Mouse (Mus musculus) MEL (cell line): ENCODE results near the gene Fam122b. TPM values are rescaled to one million over a fixed set of nuclear protein-coding genes. Genes with fewer than 3 reads are reported as not detected.

Experiments used
- DNase-seq: peaks from one replicate; pipeline ENCODE4 v3.0.0; 2011; ENCODE audit warnings: low read depth, low spot score
- H3K27ac ChIP-seq: 2 replicates; pipeline ENCODE4 v1.5.1; 2012; ENCODE audit warnings: low read depth, mild to moderate bottlenecking, control low read depth, low read length, moderate library complexity; ENCODE audit not compliant: control insufficient read depth
- H3K27me3 ChIP-seq, 2 experiments: fragments of 150-350 bp in 1 of 2; sonication (generic) in 1 of 2; 2 replicates each; pipeline ENCODE4 v1.6.1; 2012; ENCODE audit warnings: low read length in 2 of 2, mild to moderate bottlenecking in 2 of 2, improper control_type of control experiment in 1 of 2, moderate library complexity in 1 of 2; ENCODE audit not compliant: insufficient read depth in 2 of 2, control insufficient read depth in 1 of 2
- H3K36me3 ChIP-seq, 2 experiments: 2 replicates each; pipeline ENCODE4 v1.6.1; 2012 to 2014; ENCODE audit warnings: low read length in 2 of 2, improper control_type of control experiment in 1 of 2, inconsistent platforms in 1 of 2, mild to moderate bottlenecking in 1 of 2; ENCODE audit not compliant: insufficient read depth in 2 of 2, control insufficient read depth in 1 of 2
- H3K4me1 ChIP-seq, 2 experiments: fragments of 150-350 bp in 1 of 2; sonication (generic) in 1 of 2; 2 replicates each; pipeline ENCODE4 v1.6.1; 2012; ENCODE audit warnings: low read length in 2 of 2, improper control_type of control experiment in 1 of 2, mild to moderate bottlenecking in 1 of 2; ENCODE audit not compliant: insufficient read depth in 2 of 2, control insufficient read depth in 1 of 2
- H3K4me3 ChIP-seq, 2 experiments: fragments of 150-350 bp in 1 of 2; sonication (generic) in 1 of 2; 2 replicates each; pipeline ENCODE4 v1.5.1; 2012; ENCODE audit warnings: low read depth in 2 of 2, low read length in 2 of 2, mild to moderate bottlenecking in 2 of 2, moderate library complexity in 2 of 2, control low read depth in 1 of 2, improper control_type of control experiment in 1 of 2; ENCODE audit not compliant: control insufficient read depth in 1 of 2, insufficient read depth in 1 of 2
- H3K79me2 ChIP-seq: 2 replicates; pipeline ENCODE4 v1.6.1; 2012; ENCODE audit warnings: mild to moderate bottlenecking, low read length, moderate library complexity; ENCODE audit not compliant: control insufficient read depth, poor library complexity, insufficient read depth
- H3K9ac ChIP-seq: 2 replicates; pipeline ENCODE4 v1.6.1; 2012; ENCODE audit warnings: low read depth, mild to moderate bottlenecking, control low read depth, low read length, moderate library complexity; ENCODE audit not compliant: control insufficient read depth, poor library complexity, severe bottlenecking
- H3K9me3 ChIP-seq: fragments of 150-350 bp; sonication (generic); replicated peaks from 2 replicates; pipeline ENCODE4 v1.6.1; 2012; ENCODE audit warnings: mild to moderate bottlenecking, low read length, improper control_type of control experiment, moderate library complexity; ENCODE audit not compliant: insufficient read depth
- CHD1 ChIP-seq: IDR thresholded peaks from 2 replicates; pipeline ENCODE4 v1.6.1; 2012; ENCODE audit warnings: low read depth, mild to moderate bottlenecking, inconsistent platforms, low read length, improper control_type of control experiment
- CTCF ChIP-seq, 3 experiments: IDR thresholded peaks in 2 of 3; conservative IDR thresholded peaks in 1 of 3; 2 replicates each; pipeline ENCODE4 v1.5.1; 2011 to 2012; ENCODE audit warnings: low read length in 3 of 3, low read depth in 2 of 3, mild to moderate bottlenecking in 2 of 3, improper control_type of control experiment in 1 of 3, inconsistent platforms in 1 of 3, mixed read lengths in 1 of 3, moderate library complexity in 1 of 3; ENCODE audit not compliant: control insufficient read depth in 1 of 3, insufficient read depth in 1 of 3, poor library complexity in 1 of 3, severe bottlenecking in 1 of 3
- ETS1 ChIP-seq: IDR thresholded peaks from 2 replicates; pipeline ENCODE4 v1.6.1; 2012; ENCODE audit warnings: low read depth, mild to moderate bottlenecking, inconsistent platforms, low read length, improper control_type of control experiment, moderate library complexity
- GATA1 ChIP-seq: IDR thresholded peaks from 2 replicates; pipeline ENCODE4 v1.6.1; 2011; ENCODE audit warnings: low read depth, low read length, improper control_type of control experiment
- JUND ChIP-seq: IDR thresholded peaks from 2 replicates; pipeline ENCODE4 v1.6.1; 2011; ENCODE audit warnings: low read depth, mild to moderate bottlenecking, improper control_type of control experiment, low read length
- MAX ChIP-seq: IDR thresholded peaks from 2 replicates; pipeline ENCODE4 v1.6.1; 2011; ENCODE audit warnings: low read length, improper control_type of control experiment
- MAZ ChIP-seq: IDR thresholded peaks from 2 replicates; pipeline ENCODE4 v1.6.1; 2012; ENCODE audit warnings: low read depth, mild to moderate bottlenecking, inconsistent platforms, low read length, improper control_type of control experiment
- MEF2A ChIP-seq: IDR thresholded peaks from 2 replicates; pipeline ENCODE4 v1.6.1; 2014; ENCODE audit warnings: low read depth, mild to moderate bottlenecking, inconsistent platforms, low read length, improper control_type of control experiment; ENCODE audit not compliant: poor library complexity, insufficient replicate concordance, severe bottlenecking; ENCODE audit errors: extremely low read depth
- MYB ChIP-seq: IDR thresholded peaks from 2 replicates; pipeline ENCODE4 v1.6.1; 2011; ENCODE audit warnings: mild to moderate bottlenecking, low read depth, low read length, improper control_type of control experiment
- POLR2AphosphoS2 ChIP-seq: IDR thresholded peaks from 2 replicates; pipeline ENCODE4 v1.6.1; 2011; ENCODE audit warnings: low read length, improper control_type of control experiment
- POLR2AphosphoS5 ChIP-seq: IDR thresholded peaks from 2 replicates; pipeline ENCODE4 v1.6.1; 2012; ENCODE audit warnings: low read depth, borderline replicate concordance, mild to moderate bottlenecking, inconsistent platforms, low read length, moderate library complexity, mixed read lengths
- SMC3 ChIP-seq: IDR thresholded peaks from 2 replicates; pipeline ENCODE4 v1.6.1; 2011; ENCODE audit warnings: low read depth, low read length, improper control_type of control experiment
- TAL1 ChIP-seq: IDR thresholded peaks from 2 replicates; pipeline ENCODE4 v1.6.1; 2012; ENCODE audit warnings: mild to moderate bottlenecking, inconsistent platforms, low read length, moderate library complexity, mixed read lengths
- TBP ChIP-seq: IDR thresholded peaks from 2 replicates; pipeline ENCODE4 v1.8.0; 2011; ENCODE audit warnings: low read depth, low read length, improper control_type of control experiment
- TCF12 ChIP-seq: IDR thresholded peaks from 2 replicates; pipeline ENCODE4 v1.6.1; 2014; ENCODE audit warnings: low read depth, mild to moderate bottlenecking, inconsistent platforms, low read length, improper control_type of control experiment, moderate library complexity
- USF1 ChIP-seq: IDR thresholded peaks from 2 replicates; pipeline ENCODE4 v1.6.1; 2014; ENCODE audit warnings: low read depth, mild to moderate bottlenecking, inconsistent platforms, low read length, improper control_type of control experiment, moderate library complexity
- polyA plus RNA-seq, 2 experiments: library from polyadenylated mRNA; stranded (reverse) in 1 of 2; unstranded in 1 of 2; fragments of >175 nt in 1 of 2; fragments of >200 nt in 1 of 2; gene quantifications; 2 replicates each; pipeline versions ENCODE4 v1.2.1 to v1.2.4; 2012; ENCODE audit warnings: low replicate concordance in 2 of 2, low read depth in 1 of 2; ENCODE audit not compliant: insufficient read length in 2 of 2, insufficient read depth in 1 of 2, missing spikeins in 1 of 2
- total RNA-seq: library from RNA; depleted of rRNA; stranded (reverse); fragments of 300-350 nt; gene quantifications from 2 replicates; pipeline ENCODE4 v1.2.3, GENCODE M21; 2012

Fam122b gene
- total and polyA plus RNA-seq, 3 experiments: 2.2 to 9.9 TPM; not detected in 1

GRCm38 (mm10) chrX:53204690-53205311 lies 64.8 kb downstream of the Fam122b start:
- Histone ChIP-seq H3K27ac (no peak overlapping the region), H3K79me2 (no peaks in the 10 kb centered on the region), H3K4me3 (no peak overlapping the region), H3K9me3 (no peaks in the 10 kb centered on the region), H3K27me3 (peaks cover 0 to 1% of the 10 kb centered on the region in 2 experiments; a peak in 3 of 4 replicates), H3K36me3 (no peaks in the 10 kb centered on the region), H3K9ac (no peak overlapping the region), H3K4me1 (no peaks in the 10 kb centered on the region)
- TF ChIP-seq MEF2A: no peak
- TF ChIP-seq MYB: no peak
- no peak for TF ChIP-seq USF1
- no peak for TF ChIP-seq JUND
- TF ChIP-seq ETS1: no peak
- TF ChIP-seq POLR2AphosphoS5: no peak
- TF ChIP-seq GATA1: no peak
- TF ChIP-seq MAX: no peak
- TF ChIP-seq CHD1: no peak
- no peak for TF ChIP-seq TBP
- TF ChIP-seq TCF12: no peak
- TF ChIP-seq POLR2AphosphoS2: no peak
- TF ChIP-seq SMC3: no peak
- TF ChIP-seq CTCF (IDR thresholded peaks at IDR 0.05 in 2 of 3, conservative IDR thresholded peaks at IDR 0.05 in 1 of 3; ENCODE audit: control insufficient read depth in 1 of 3, insufficient read depth in 1 of 3, low read depth in 2 of 3, low read length in 3 of 3, poor library complexity in 1 of 3, severe bottlenecking in 1 of 3): no peak
- no peak for TF ChIP-seq MAZ
- no peak for DNase-seq

DNA sequence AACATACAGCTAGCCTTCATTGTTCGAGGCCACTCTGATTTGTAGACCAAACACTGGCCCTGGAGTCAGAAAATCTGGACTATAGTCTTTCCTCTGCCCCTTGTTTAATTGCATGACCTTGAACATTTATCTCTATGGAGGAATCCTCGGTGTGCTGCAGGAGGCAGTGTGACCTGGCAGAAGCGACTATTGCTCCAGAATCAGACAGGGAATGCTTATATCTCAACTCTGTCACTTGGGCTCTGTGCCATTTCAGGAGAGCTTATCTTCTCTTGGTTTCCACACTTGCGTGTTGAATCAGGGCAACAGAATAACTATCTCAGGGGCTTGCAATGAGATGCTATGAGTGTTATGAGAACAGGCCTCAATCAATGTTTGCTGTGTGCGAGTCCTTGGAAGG lies 68.0 kb downstream of the Fam122b start:
- Histone ChIP-seq H3K27me3 (peaks cover 0 to 1% of the 10 kb centered on the region in 2 experiments; a peak in 2 of 4 replicates), H3K9ac (no peak overlapping the region), H3K27ac (no peak overlapping the region), H3K4me3 (no peak overlapping the region), H3K79me2 (no peaks in the 10 kb centered on the region), H3K4me1 (no peaks in the 10 kb centered on the region), H3K36me3 (no peaks in the 10 kb centered on the region), H3K9me3 (no peaks in the 10 kb centered on the region)
- TF ChIP-seq SMC3 (no peak), USF1 (no peak), TAL1 (no peak), MYB (no peak)
- no peak for DNase-seq
